Mouse (Mus musculus): ENCODE results near the gene Sec31b.
A peak's percentile ranks its signal among the peaks of the same experiment; 100 is the strongest.

The Sec31b gene

GRCm38 (mm10) chr19:44545321-44546041, at the start of gene Sec31b:
TSS of gene Sec31b (minus strand) at chr19:44545864.
- no peak for DNase-seq (ENCODE audit: low read depth, low spot score)

DNA sequence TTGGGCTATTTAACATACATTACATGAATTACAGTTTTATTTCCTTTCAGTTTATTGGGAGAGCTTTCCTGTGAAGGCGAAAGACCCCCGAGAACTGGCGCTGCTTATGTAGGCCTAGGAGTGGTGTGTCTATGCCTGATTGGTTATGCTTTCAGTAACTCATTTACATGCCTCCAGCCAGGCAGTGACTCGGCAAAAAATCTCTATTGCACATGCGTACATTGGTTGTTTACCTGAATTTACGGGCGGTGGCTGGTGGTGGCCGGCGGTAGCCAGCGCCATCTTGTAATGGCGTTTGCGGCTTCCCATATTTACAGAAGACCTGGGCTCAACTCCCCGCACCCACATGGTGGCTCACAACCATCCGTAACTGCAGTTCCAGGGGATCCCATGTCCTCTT, 48.5 kb upstream of the Sec31b start:
- DNase-seq (ENCODE audit: low read depth, low spot score), result no peak

DNA sequence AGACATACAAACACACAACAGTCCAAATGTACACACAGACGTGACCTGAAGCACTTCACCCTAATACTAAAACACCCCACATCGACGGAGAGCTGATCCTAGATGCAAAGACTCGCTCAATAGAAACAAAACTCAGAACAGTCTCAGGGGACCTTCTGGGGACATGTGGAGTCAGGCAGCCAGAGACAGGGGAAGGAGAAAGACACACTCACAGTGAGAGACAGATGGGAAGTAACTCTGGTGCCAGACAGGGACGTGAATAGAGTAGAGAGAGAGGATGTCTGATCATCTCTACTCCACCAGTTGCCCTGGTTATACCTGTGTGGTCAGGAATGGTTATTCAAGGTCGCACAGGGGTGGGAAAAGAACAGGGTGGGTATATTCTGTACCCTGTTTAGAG, 46.0 kb upstream of the Sec31b start:
- DNase-seq (ENCODE audit: low read depth, low spot score), result peak; percentile 61

- peak; percentile 67 for DNase-seq (ENCODE audit: low read depth, low spot score)
Measured at GRCm38 (mm10) chr19:44590992-44591391, 45.3 kb upstream of the Sec31b start.

- DNase-seq (ENCODE audit: low read depth, low spot score), result no peak
Measured at GRCm38 (mm10) chr19:44589591-44590223, 44.0 kb upstream of the Sec31b start.

DNA sequence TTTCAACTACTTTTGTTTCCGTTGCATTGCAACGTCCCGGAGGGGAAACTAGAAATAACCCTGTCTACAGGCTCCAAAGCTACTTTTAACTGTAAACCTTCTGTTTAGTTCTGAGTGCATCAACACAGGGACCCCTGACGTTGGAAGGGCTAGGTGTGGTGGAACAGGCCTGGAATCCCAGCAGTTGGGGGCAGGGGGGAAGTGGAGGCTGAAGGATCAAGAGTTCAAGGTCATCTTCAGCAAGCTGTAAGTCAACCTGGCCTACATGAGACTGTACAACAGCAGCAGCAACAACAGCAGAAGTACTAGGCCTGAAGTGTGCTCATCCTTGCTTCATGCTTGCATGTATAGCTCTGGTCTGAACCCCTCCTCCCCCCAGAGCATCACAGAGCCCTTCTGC, 42.4 kb upstream of the Sec31b start:
- DNase-seq (ENCODE audit: low read depth, low spot score), result no peak

DNA sequence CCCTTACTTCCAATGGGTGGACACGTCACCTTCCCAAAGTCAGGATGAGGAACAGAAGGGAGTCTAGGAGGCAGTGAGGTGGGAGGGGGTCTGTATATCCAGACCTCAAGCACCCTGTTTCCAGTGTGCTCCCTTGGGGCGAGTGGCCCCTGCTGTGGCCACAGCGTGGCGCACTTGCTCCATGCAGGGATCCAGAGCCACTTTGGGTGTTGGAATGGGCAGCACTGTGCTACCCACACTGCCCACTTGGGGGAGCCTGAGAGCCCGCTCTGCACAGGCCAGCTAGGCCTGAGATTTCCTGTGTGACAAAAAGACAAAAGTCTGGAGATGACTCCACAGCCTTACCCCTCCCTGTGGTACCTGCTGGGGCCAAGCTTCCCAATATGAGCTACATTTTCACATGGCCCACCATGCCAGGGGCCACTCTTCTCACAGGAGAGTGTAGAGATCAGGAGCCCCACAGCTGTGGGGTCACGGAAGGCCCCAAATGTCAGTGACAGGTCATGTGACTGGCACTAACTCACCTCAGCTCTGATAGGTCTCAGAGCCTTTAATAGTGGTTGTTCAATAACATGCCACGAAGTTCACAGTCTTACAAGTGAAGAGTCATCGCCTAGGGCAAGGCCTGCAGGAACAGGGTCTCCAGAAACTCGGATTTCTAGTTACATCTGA, 37.1 kb upstream of the Sec31b start:
- DNase-seq (ENCODE audit: low read depth, low spot score), result peak; percentile 86

DNA sequence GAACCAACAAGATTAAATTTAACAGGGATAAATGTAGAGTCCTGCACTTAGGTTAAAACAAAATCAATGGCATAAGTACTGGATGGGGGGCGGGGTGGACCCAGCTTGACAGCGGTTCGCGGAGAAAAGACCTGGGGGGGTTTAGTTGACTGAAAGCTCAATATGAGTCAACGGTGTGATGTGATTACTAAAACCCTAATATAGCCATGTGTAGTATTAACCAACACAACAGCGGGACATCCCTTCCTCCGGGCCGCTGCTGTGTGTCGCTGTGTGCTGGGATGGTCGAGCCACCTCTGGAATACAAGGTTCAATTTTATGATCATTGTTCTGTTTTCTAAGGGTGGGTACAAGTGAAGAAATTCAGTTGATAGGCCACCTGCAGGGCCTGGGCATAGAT, 36.4 kb upstream of the Sec31b start:
- no peak for DNase-seq (ENCODE audit: low read depth, low spot score)

DNA sequence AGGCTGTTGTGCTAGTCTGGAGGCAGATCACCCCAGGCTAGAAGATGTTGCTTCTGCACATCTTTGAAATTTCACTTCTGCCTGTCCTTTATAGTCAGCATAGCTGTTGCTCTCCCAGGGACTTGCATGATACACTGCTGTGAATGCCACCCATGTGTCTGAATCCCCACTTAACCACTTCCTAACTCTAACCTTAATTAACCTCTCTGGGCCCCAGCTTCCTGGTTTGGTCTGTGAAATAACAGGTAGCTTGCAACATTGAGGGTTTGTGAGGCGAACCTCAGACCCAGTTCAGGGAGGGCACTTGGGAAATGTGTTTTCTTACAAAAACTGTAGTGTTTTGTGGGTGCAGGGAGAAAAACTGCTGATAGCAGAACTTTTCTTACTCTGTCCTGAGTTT, 32.4 kb upstream of the Sec31b start:
- no peak for DNase-seq (ENCODE audit: low read depth, low spot score)

DNA sequence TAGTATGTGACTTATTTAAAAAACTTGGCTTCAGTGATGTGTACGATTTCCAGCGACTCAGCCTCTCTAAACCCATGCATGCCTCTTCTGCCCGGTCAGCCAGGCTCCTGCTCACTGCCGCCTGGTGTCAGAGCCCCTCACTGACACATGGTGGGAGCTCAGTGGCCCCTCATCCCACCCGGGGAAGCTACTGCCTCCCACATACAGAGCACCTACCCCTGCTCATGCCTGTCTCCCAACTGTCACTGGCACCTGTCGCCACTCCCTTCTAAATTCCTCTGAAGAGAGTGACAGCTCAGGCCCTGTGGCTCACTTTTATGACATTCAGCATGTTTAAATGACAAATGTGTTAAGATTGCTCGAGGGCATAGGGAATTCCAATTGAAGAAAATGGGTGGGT, 30.6 kb upstream of the Sec31b start:
- no peak for DNase-seq (ENCODE audit: low read depth, low spot score)

GRCm38 (mm10) chr19:44567763-44568162, 22.1 kb upstream of the Sec31b start:
- no peak for DNase-seq (ENCODE audit: low read depth, low spot score)

DNA sequence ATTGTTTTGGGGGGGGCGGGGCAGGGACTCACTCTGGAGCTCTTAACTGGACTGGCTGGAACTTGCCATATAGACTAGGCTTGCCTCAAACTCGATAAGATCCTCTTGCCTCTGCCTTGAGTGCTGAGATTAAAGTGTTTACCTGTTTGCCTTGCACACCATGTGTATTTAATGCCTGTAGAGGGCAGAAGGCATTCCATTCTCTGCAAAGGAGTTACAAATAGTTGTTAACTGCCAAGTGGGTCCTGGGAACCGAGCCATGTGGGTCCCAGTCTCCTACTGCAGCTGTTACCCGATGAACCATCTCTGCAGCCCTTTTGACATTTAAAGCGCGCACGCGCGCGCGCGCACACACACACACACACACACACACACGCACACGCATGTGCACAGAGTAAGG, 18.3 kb upstream of the Sec31b start:
- no peak for DNase-seq (ENCODE audit: low read depth, low spot score)

DNA sequence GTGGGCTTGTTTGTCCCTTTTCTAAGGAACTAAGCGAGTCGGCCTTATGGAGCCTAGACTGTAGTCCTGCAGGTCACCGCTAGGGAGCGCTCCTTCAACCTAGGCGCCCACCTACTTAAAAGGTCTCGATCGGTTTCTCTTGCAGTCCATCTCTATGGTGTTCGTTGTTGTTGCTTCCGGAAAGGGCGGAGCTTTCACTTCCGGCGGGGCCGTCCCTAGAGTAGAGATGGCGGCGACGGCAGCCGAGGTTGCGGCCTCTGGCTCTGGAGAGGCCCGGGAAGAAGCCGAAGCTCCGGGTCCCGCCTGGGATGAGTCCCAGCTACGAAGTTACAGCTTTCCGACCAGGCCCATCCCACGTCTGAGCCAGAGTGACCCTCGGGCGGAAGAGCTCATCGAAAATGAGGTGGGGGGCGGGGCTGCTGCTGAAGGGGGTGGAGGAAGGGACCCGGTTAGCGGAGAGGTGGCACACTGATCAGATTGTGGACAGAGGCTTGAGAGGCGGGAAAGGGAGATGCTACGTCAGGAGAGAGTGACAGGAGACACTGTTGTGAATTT, 17.1 kb upstream of the Sec31b start, which contains the start of gene Hif1an:
TSS of gene Hif1an (plus strand) at position 199 of the 555 bp plus-strand sequence.
- peak; percentile 98 for DNase-seq (ENCODE audit: low read depth, low spot score)

DNA sequence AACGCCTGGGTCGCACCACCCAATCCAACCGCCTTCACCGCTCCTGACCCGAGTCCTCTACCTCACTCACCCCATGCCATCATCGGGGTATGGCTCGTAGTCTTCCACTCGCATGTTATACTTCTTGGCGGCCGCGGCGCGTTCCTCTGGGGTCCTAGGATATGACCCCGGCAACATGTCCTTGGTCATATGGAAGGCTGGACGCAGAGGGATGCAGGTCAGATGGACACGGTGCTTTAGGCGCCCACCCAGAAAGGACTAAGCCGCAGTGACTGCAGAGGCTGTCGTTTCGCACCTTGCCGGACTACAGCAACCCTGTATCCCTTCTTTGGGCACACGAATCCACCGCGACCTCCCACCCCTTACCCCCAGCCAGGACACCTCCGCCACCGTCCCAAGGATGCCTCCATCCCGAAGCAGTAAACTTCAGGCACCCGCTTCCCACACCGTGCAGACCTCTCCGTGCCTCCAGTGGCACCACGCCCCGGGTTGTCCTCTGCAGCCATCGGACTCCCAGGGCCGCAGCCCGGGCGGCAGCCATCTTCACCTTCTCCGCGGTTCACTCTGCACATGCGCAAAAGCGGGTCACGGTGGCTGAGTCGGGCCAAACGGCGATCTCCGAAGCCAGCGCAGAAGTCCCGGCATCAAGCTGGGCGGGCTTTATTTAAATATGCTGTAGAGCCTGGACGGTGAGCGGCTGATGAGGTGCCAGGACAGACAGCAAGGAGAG, 9.4 kb upstream of the Sec31b start, which contains the start of gene Ndufb8:
TSS of gene Ndufb8 (minus strand) at position 580 of the 730 bp plus-strand sequence.
- peak; percentile 94 for DNase-seq (ENCODE audit: low read depth, low spot score)

DNA sequence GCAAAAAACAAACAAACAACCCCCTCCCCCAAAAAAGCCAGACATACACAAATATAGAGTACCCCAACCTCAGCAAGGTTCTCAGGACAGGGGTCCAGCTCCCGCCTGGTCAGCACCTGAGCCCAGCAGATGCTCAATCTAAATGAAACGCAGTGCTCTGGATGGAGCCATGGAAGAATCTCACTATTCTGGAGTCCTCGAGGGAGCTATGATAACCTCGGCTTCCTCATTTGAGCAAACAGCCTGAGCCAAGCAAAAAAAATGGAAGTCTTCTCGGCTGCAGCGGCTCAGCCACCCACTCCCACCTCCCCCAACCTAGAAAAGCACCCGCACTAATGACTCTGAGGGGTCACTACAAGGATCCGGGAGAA, 8.8 kb upstream of the Sec31b start:
- no peak for DNase-seq (ENCODE audit: low read depth, low spot score)

DNA sequence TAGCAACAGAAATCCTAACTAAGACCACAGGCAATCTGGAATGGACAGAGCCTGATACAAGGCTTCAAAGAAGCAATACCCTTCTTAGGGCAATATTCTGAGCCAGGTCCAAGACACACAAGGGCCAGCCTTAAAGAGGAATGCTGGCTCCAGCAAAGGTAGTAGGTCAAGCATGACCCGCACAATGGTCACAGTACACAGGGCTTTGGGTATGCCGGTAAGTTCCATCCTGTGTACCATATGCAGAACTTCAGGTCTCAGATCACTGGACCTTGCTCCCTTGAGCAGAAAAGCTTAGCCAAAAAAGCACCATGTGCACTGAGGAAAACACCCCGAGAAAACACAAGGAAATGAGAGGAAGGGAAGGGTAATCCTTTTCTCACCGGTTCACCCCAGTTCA, 7.6 kb upstream of the Sec31b start:
- no peak for DNase-seq (ENCODE audit: low read depth, low spot score)

GRCm38 (mm10) chr19:44552731-44553130, 7.1 kb upstream of the Sec31b start, which contains the start of gene Gm20538:
TSS of gene Gm20538 (minus strand) at chr19:44552831.
- no peak for DNase-seq (ENCODE audit: low read depth, low spot score)

GRCm38 (mm10) chr19:44544775-44545174, 889 bp downstream of the Sec31b start:
- peak; percentile 73 for DNase-seq (ENCODE audit: low read depth, low spot score)

DNA sequence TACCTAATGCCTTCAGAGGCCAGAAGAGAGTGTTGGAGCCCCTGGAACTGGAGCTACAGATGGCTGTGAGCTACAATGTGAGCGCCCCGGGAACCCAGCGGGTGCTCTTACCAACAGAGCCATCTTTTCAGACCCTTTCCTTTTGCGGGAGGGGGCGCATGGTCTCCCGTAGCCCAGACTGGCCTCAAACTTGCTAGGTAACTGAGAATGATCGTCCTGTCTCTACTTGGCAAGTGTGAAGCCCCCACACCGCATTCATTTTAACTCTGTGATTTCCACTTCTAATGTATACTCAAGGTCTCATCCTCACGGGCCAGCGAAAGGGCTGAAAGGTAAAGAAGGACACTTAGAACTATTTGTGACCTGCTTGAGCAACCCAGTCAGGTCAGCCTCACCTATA, 1.3 kb downstream of the Sec31b start:
- no peak for DNase-seq (ENCODE audit: low read depth, low spot score)

GRCm38 (mm10) chr19:44542694-44543178, 2.9 kb downstream of the Sec31b start:
- DNase-seq (ENCODE audit: low read depth, low spot score), result no peak

DNA sequence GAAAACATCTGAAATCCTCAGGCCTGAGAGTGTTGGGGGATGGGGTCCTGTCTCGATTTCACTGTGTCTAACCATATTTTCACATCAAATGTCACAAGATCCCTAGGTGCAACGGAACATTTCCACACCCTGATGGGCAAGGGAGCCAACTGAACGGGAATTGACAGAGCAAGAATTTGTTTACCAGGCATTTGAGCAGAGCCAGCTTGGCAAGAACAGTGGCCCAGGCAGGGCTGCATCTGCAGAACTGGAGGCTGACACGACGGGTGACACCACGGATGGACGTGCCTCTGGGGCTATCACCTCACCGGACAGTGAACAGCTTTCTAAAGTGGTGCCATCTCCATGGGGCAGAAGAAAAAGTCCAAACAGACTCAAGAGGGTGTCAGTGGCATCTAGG, 8.2 kb downstream of the Sec31b start:
- DNase-seq (ENCODE audit: low read depth, low spot score), result no peak

DNA sequence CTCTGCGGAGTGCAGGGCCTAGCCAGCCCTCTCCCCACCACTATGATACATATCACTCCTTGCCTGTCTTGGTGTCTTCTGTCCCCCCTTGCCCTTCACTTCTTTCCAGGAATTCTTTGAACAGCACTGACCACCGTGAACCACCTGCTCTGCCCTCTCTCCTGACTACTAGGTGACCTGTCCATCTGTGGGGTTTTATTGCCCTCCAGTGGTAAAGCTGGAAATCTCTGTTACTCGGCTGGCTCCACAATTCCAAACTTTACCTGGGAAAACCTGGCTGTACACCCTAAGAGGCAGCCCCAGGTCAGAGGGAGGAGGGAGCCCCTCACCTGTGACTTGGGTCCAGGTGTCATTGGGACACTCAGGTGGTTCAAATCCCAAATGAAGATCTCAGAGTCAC, 10.3 kb downstream of the Sec31b start:
- no peak for DNase-seq (ENCODE audit: low read depth, low spot score)
